Mouse (Mus musculus) heart, postnatal 0 days (tissue): ENCODE measurements at regions not wholly inside any gene's neighbourhood (a gene's known extent, or its start where the extent isn't known, plus 50 kb on each side); places are given as distances from the start of the nearest gene placed in this dataset.

Experiments used
- CTCF ChIP-seq: IDR thresholded peaks from 2 replicates; pipeline ENCODE4 v1.5.1; 2016; ENCODE audit warnings: antibody characterized with exemption, control low read depth, low read depth
- EP300 ChIP-seq: IDR thresholded peaks from 2 replicates; pipeline ENCODE4 v1.6.1; 2016; ENCODE audit warnings: antibody characterized with exemption, low read depth

DNA sequence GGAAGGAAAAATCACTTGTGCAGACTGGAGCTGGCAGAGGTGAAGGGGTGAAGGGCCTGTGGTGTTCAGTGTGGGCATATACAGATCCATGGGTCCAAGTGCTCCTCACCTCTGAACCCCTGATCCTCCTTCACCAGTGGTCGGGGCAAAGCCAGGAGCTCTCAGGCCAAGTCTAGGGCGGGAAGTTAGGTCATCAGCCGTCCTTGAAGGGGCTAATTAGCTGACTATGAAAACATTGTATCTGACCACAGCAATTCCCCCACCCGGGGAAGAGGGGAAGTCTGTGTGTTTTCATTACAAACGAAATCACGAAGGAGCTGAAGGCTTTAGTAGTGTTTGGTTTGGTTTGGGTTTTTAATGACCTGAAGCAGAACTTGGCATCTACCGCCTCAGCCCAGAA lies 95.5 kb upstream of the Irx3 start:
- TF ChIP-seq CTCF (no peak), EP300 (no peak)
